Mouse (Mus musculus): ENCODE data around the gene Fam83e.

The Fam83e gene

DNA sequence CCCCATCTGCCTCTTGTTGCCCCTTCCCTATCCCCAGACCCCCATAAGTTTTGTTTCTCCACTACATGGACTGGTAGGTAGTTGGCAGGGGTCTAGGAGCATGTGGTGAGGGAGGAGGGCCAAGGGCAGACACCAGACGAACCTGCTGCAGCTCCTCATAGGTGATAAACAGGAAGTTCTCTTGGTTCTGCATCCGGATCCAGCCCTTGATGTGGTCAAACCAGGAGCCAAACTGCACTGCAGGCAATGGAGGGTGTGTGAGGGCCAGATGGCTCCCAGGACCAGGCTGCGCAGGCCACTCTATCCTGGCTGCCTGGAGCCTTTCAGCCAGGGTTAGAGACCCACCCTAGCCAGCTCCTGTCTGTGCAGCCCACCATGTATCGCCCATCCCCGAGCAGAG, 12.5 kb downstream of the Fam83e start:
- DNase-seq (ENCODE audit: inconsistent age in 2 of 2, low spot score in 1 of 2), result no peak

DNA sequence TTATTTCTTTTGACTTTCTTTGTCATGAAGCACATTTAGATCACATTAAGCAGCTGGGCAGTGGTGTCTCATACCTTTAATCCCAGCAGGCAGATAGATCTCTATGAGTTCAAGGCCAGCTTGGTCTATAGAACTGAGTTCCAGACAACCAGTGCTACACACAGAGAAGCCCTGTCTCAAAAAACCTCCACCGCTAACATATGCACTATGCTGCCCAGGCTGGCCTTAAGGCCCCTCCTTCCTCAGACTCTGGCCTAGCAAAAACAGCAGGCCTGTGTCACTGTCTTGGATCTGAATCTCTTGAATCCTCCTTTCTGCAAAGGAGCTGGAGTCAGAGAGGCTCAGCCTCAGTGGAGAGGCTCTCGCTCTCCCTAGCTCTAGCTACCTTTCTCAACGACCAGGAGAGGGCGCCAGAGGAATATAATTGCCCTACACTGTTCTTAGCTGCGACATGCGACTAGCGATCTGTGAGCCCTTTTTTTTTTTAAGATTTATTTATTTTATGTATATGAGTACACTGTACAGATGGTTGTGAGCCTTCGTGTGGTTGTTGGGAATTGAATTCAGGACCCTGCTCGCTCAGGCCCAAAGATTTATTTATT, 18.3 kb downstream of the Fam83e start:
- peak; percentile 82 to 94 for DNase-seq (ENCODE audit: inconsistent age in 2 of 2, low spot score in 1 of 2)

DNA sequence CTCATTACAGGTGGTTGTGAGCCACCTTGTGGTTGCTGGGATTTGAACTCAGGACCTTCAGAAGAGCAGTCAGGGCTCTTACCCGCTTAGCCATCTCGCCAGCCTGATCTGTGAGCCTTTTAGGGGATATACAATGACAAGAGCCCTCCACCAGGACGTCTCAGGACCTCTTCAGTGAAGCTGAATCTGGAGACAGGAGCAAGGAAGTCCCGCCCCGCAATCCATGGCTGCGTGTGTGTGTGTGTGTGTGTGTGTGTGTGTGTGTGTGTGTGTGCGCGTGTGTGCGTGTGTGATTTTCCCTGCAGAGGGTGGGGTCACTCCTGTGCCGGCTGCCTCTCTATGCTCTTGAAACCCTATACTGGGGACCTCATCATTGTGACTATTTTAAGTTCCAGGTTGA, 18.8 kb downstream of the Fam83e start:
- no peak for DNase-seq (ENCODE audit: inconsistent age in 2 of 2, low spot score in 1 of 2)

DNA sequence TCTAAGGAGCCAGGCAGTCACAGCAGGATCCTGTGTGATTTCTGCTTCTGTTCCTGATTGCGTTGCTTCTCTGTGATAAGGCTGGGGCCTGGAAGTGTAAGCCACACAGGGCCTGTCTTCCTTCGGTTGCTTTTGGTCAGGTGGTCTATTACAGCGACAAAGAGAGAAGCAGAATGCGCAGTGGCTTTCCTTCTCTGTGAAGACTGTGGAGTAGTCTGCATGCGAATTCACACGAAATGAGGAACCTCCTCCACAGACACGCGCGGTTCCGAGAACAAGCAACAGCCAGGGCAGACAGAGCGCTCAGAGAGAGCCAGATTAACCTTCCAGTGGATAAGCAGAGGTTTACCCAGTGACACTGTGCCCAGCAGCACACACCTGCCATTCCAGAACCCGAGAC, 20.3 kb downstream of the Fam83e start:
- DNase-seq (ENCODE audit: inconsistent age in 2 of 2, low spot score in 1 of 2), result no peak

DNA sequence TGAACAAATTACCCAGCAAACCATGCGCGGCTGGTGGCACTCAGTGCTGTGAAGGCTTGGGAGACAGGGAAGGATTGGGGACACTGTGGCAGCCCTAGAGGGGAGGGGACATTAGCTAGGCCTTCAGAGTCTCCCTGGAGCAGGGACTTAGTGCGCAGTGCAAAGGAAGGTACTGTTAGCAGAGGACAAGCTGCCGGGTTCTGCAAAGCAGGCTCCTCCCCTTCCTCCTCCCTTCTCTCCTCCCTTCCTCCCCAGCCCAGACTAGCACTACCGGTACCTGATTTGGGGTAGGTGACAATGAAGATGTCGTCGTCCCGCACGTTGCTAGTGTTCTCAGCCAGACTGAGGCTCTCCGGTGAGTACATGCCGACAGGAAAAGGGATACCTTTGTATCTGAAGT, 20.8 kb downstream of the Fam83e start:
- DNase-seq (ENCODE audit: inconsistent age in 2 of 2, low spot score in 1 of 2), result no peak

DNA sequence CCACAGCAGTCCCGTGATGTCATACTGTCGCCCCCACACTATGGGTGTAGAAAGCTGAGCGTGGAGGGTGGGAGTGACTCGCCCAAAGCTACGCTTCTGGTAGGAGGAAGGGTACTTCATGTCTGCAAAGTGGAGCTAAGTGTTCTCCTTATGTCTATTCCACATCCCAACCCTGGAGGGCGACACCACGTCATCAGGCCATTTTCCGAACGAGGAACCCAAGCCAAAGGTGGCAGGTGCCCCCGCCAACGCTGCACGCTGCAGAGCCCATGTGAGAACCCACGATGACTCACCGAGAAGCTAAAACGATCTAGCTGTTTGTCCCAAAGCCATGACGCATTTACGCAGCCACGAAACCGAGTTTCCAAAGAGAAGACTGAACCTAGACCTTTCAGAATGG, 21.3 kb downstream of the Fam83e start:
- DNase-seq (ENCODE audit: inconsistent age in 2 of 2, low spot score in 1 of 2), result peak; percentile 69 to 72

DNA sequence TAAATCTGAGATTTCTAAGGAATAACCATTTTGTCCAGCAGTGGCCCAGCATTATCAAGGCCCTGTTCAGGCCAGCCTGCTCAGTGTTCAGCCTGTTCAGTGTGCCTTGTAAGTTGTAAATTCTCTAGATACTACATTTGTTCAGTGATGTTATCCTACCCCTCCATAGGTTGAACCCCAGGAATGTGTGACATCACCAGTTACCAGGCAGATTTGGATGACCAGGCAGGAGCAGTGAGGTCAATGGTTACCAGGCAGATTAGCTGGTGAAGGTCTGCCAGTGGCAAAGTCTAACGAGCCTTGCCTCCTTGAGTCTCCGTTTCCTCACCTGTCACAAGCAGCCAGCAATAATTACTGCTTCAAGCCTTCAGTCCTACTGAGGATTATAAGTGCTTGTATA, 23.4 kb downstream of the Fam83e start:
- DNase-seq (ENCODE audit: inconsistent age in 2 of 2, low spot score in 1 of 2), result peak; percentile 67 to 90

DNA sequence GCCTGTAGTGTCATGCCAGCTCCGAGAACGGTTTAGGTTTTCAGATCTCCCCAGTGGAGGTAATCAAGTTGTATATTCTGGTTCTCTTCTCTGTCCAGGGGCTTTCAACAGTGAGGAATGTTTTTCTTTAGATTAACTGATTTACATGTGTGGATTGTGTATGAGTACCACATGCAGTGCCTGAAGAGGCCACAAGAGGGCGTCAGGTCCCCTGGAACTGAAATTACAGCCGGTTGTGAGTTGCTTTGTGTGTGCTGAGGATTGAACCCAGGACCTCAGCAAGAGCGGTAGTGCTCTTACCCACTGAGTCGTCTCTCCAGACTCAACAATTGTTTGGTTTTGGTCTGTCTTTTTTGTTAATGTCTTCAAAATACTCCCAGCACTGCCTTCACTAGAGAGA, 25.5 kb downstream of the Fam83e start:
- DNase-seq (ENCODE audit: inconsistent age in 2 of 2, low spot score in 1 of 2), result no peak

DNA sequence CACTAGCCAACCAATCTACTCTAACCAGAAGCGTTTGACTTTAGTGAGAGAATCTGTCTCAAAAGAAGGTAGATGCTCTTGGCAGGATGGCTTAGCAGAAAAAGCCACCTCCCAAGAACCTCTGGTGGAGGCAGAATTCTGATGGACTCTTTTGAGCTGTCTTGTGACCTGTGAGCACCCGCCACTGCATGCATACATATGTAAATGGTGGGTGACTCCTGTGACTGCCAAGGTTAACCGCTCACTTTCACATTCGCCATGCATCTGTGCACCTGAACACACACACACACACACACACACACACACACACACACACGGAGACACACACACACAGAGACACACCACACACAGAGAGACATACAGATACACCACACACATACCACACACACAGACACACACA, 26.4 kb downstream of the Fam83e start:
- DNase-seq (ENCODE audit: inconsistent age in 2 of 2, low spot score in 1 of 2), result no peak

DNA sequence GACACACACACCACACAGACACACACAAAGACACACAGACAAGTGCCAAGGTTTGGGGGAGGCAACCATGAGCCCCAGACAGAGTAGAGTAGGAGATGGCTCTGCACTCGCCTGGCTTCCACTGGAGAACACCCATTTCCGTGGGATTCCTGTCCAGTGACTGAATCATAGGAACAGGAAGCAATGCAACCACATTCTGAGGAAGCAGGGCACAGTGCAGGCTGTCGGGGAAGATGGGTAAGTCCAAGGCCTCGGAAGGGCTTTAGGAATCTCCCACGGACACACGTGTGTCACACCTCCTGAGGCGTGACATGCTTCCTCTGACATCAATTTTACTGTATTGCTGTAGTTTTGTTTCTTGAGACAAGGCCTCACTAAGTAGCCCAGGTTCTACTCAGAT, 27.1 kb downstream of the Fam83e start:
- peak in 1 of 2 experiments; percentile 57 for DNase-seq (ENCODE audit: inconsistent age in 2 of 2, low spot score in 1 of 2)

DNA sequence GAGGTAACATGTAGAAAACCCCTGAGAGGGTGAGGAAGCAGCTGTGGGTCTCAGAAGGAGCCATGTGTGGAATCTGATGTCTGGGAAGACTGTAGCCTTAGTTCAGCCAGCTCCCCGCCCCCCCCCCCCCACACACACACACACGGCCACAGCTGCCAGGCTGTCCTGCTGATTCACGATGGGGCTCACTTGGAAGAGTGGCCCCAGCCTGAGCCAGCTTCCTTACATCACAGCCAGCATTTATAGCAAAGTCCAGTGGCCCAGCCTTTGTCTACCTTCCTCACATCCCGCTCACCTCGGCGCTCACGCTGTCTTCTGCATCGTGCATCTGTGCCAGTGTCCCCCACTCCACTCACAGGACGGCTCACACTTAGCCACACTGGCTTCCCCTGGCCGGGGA, 28.4 kb downstream of the Fam83e start:
- no peak for DNase-seq (ENCODE audit: inconsistent age in 2 of 2, low spot score in 1 of 2)

DNA sequence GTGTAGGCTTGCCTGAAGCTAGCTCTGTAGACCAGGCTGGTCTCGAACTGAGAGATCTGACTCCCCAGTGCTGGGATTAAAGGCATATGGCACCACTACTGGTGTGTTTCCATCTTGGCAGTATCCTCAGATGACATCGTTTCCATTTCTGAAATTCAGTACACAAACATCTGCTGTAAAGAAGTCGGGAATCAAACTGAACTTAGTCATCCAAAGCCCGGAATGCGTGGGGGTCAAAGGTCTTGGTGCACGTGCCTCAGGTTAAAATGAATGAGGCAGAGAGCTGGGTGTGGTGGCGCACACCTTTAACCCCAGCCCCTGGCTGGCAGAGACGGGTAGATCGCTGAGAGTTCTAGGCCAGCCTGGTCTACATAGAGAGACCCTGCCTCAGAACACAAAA, 29.1 kb downstream of the Fam83e start:
- no peak for DNase-seq (ENCODE audit: inconsistent age in 2 of 2, low spot score in 1 of 2)

DNA sequence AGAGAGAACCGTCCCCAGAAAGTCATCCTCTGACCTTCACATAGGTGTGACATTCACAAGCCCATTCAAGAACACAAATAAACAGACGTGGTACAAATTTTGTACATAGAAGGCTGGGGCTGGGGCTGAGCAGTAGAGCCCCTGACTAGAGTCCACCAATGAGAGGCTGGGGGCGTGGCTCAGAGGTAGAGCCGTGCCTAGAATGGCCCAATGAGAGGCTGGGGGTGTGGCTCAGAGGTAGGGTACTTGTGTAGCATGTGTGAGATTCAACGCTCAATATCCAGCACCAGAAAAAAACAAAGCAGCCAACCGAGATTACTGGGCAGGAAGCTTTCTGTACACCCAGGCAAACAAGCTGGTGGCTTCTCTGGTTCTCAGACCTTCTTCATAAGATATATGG, 34.7 kb downstream of the Fam83e start:
- no peak for DNase-seq (ENCODE audit: inconsistent age in 2 of 2, low spot score in 1 of 2)

DNA sequence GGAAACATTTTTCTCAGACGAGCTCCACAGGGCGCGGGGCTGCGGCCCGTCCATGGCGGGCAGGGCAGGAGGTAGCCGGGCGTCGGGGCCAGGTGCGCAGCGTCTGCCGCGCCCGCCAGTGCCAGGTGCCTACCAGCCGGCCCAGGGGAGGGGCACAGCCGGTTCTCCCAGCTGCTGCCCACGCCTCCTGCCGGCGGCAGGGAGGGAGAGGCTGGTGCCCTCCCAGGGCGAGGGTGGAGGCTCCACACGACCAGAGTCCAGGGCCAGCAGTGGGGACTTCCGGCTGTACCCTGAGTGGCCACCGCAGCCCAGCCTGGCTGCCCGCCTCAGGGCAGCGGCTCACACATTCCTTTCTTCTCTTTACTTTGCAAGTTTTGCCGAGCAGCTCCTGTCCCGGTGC, 38.4 kb downstream of the Fam83e start:
- DNase-seq (ENCODE audit: inconsistent age in 2 of 2, low spot score in 1 of 2), result no peak

DNA sequence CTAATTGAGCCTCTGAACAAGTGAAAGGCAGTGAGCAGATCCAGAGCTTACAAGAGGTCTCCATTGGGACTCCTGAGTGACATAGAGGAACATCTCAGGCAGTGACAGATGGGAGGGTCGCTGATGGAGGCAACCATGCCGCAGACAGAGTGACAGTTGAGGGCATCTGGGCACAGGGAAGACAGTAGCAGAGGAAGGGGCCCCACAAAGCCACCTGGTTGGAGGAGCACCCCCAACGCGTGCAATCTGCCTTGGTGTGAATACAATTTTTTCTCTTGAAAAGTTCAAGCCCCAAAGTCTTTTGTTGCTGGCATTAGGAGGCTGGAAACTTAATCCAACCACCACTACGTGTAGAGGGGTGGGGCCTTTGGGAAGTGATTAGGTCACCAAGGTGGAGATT, 39.1 kb downstream of the Fam83e start:
- no peak for DNase-seq (ENCODE audit: inconsistent age in 2 of 2, low spot score in 1 of 2)

DNA sequence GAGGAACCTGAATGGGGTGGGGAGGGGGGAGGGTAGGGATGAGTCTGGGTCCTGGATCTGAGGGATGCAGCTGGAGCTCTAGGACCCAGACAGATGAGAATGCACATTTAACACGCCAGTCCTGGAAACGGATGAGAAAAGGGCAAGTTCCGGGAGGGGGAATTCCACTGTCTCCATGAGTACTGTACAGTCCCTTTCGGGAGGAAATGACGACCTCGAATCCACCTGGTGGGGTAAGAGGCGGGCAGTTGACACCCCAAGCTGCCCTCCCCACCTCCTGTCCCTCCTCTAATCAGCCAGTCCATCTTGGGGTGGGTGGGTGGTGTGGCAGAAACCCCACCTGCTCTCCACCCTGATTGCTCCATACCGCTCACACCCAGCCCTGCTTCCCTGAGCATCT, 45.0 kb downstream of the Fam83e start:
- no peak for DNase-seq (ENCODE audit: inconsistent age in 2 of 2, low spot score in 1 of 2)

DNA sequence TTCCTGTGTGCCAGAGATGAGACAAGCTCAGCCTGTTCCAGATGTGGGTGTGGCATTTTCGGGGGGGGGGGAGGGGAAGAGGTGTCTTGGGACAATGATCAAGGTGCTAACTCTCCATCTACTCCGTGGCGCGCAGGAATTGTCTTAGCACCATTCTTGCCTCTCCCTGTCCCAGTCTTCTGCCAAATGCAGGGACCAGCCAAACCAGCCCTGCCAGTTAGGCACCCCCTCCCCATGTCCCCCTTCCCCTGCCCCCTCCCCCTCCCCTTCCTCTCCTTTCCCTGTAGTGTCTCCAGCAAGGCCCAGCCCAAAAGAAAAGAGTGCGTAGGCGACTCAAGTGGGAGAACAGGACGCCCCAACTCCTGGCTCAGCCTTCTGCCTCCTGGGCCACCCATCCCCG, 45.8 kb downstream of the Fam83e start:
- DNase-seq (ENCODE audit: inconsistent age in 2 of 2, low spot score in 1 of 2), result no peak

DNA sequence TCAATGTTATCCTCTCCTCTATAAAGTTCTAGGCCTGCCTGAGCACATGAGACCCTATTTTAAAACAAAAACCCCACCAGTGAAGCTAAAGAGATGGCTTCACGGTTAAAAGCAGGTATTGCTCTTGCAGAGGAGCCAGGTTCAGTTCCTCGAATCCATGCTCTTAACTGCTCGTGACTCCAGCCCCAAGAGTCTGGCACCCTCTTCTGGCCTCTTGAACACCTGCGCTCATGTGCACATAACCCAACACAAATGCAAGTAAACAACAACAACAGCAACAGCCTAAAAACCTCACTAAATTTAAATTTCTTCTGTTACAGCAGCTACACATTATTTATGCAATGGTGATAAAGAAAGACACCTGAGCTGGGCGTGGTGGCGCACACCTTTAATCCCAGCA, 46.5 kb downstream of the Fam83e start:
- DNase-seq (ENCODE audit: inconsistent age in 2 of 2, low spot score in 1 of 2), result no peak

DNA sequence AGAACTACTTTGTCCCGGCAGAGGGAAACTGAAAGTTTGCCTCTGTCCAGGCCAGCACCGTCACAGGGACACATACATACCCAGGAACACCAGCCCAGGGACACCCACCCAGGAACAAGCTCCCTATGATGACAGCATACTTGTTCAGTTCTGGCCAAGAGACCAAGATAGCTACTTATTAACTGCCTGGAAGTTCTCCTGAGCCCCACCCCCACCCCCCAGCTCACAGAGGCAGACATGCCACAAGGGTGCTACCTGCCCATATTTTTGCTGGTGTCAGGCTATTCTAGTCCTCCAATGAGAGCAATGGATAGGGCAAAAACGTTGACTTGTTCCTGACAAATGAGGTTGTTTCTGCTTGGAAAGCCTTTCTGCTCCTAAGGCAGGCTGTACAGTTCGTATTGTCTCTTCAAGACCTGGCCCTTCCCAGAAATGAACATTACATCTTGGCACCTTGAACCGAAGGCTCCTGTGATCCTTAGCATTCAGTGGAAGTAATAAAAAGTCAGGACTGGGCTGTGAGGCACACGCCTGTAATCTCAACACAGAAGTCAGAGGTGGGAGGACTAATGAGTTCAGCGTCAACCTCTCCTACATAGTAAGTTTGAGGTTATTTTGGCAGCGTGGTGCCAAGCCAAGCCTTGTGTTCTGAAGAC, 49.5 kb downstream of the Fam83e start:
- DNase-seq (ENCODE audit: inconsistent age in 2 of 2, low spot score in 1 of 2), result no peak

DNA sequence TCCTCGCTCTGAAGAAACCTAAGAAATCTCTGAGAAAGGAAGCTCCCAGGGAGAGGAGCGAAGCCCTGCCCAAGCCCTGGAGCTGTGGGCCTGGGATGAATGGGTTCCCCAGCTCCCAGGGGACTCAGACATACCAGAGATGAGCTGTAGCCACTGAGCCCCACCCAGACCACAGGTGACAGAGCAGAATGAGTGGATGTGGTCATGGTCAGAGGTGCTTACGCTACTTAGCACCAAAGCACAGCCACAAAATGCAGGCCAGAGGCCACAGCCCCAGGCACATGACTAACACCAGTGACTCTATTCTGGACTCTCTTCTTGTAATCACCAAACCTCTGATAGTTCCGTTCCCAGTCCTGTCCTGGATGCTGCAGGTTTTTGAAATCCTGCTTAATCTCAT, 50.1 kb downstream of the Fam83e start:
- no peak for DNase-seq (ENCODE audit: inconsistent age in 2 of 2, low spot score in 1 of 2)

DNA sequence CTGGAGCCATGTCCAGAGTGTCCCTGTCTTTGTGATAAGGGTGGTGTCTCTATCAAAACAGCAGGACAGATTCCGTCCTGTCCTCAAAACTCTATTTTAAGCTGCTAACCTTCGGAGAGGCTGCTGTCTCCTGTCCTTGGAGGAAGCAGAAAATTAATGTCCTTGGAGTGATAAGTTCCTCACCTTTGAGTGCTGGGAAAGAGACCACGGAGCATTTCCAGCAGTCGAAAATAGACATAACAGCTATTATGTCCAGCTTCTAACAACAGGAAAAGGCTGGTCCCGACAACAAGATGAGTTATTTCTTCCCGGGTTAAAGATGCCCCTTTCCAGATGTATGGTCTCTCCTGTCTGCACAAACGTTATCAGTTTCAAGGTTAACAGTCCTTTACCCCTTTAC, 54.2 kb downstream of the Fam83e start:
- peak in 1 of 2 experiments; percentile 46 for DNase-seq (ENCODE audit: inconsistent age in 2 of 2, low spot score in 1 of 2)
